ENCODE assay signal across 17 mouse cellular contexts in genomic region chr2:102256591-102257335, GRCm38 (mm10).
A peak's percentile ranks its signal among the peaks of the same experiment; 100 is the strongest.
DNase-seq lines count a peak whose midpoint lies in the region; TF ChIP-seq lines count a peak whose summit lies in the region.
"Had no signal": no experiment of that assay in that cellular context is flagged by ENCODE, and none has a peak within 500 bp of the region (broad histone marks: within the 10 kb centered on the region; RNA-seq: fewer than 3 reads in every experiment).

No protein-coding gene starts in this region.

- no peak for TF ChIP-seq CTCF in left cerebral cortex, adult 2 months (IDR thresholded peaks at IDR 0.05)
- TF ChIP-seq CTCF in embryonic fibroblast, embryonic 13.5 days (IDR thresholded peaks at IDR 0.05; ENCODE audit: borderline replicate concordance, insufficient read depth, low read length), result 0 out of 2 replicates have a peak, but pooled peaks have one; percentile 5

- intact Hi-C loops in left cerebral cortex, adult 2 months (cut with DNase I), result loop anchor here (1.0 to 5.0 kb wide), 5 partner anchors 60 to 196 kb away; partner anchors contain the start of genes Fjx1 and Ldlrad3
- intact Hi-C loops in left cerebral cortex, postnatal 36 days (cut with DNase I), result no loop called here

- H3K27ac ChIP-seq in left cerebral cortex, adult 2 months, result peak overlapping the region; percentile 71; the same call in 1 of the 2 replicates
- H3K27ac ChIP-seq in embryonic fibroblast, embryonic 13.5 days (ENCODE audit: insufficient read depth, low read length), result no peak overlapping the region
- H3K27ac ChIP-seq: heart, adult 2 months; hindbrain, embryonic 12.5 days; hindbrain, embryonic 15.5 days had no signal

- peak; percentile 47 for DNase-seq in layer of hippocampus, adult 11-12 months (ENCODE audit: low spot score)
- DNase-seq in layer of hippocampus, postnatal 36 days, result no peak
- no peak for DNase-seq in left cerebral cortex, adult 2 months (ENCODE audit: extremely low spot score in 1 of 2, low spot score in 2 of 2)
- no peak for DNase-seq in left cerebral cortex, postnatal 36 days (ENCODE audit: low spot score in 2 of 2)
- DNase-seq in brain, adult 2 months (ENCODE audit: low read depth, low spot score), result peak; percentile 63
- DNase-seq in heart, adult 9 months (ENCODE audit: low spot score in 2 of 2), result no peak
- no peak for DNase-seq in urinary bladder, postnatal 14 days (ENCODE audit: low spot score)
- DNase-seq: adrenal gland, adult 2 months; adrenal gland, postnatal 14 days; cerebellum, adult 18-20 months; cerebellum, adult 9-10 months; cerebellum, postnatal 14 days; gastrocnemius, postnatal 25 days; heart, adult 2 months had no signal

- no peak overlapping the region for H3K4me3 ChIP-seq in left cerebral cortex, adult 2 months
- H3K4me3 ChIP-seq in embryonic fibroblast, embryonic 13.5 days (ENCODE audit: insufficient read depth, low read length), result no peak overlapping the region
- H3K4me3 ChIP-seq: heart, adult 2 months; hindbrain, embryonic 12.5 days; hindbrain, embryonic 15.5 days had no signal

- TF ChIP-seq POLR2A in embryonic fibroblast, embryonic 13.5 days (IDR thresholded peaks at IDR 0.05; ENCODE audit: low read depth, low read length), result no peak

- H3K4me1 ChIP-seq in embryonic fibroblast, embryonic 13.5 days (ENCODE audit: control insufficient read depth, insufficient read depth, low read length), result peaks cover 11% of the 10 kb centered on the region

Comparison
In these comparisons a context has a peak if more than half of its experiments do, and no peak if none do; other contexts are left out.
1. DNase-seq: peak in layer of hippocampus, adult 11-12 months (single experiment) and brain, adult 2 months (single experiment); none in layer of hippocampus, postnatal 36 days (0 of 2), left cerebral cortex, adult 2 months (0 of 2), left cerebral cortex, postnatal 36 days (0 of 2), heart, adult 9 months (0 of 2) and urinary bladder, postnatal 14 days (single experiment).